39 mouse cellular contexts compared by ENCODE assay signal in the genomic region with DNA sequence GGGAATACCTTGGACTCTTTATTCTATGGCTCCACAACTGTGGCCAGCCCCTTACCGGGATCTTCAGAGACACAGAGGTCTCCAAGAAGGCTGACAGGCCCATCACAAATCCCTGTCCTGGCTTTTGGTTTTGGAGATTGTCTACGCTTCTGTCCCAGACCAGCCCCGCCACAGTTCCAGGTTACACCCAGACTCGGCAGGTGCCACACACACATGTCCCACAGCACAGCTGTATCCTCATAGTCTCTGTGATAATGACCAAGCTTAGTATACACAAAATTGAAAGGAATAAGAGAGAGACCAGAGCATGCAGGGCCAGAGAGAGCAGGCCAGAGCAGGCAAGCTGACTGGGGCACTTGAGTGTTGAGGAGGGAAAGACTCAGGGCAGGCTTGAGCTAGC. TPM values are rescaled to one million over a fixed set of nuclear protein-coding genes. Genes with fewer than 3 reads are reported as not detected.
"Had no signal": no experiment of that assay in that cellular context is flagged by ENCODE, and none has a peak within 500 bp of the region (broad histone marks: within the 10 kb centered on the region; RNA-seq: fewer than 3 reads in every experiment).

No protein-coding gene starts in this region.

- H3K4me2 ChIP-seq: forebrain, embryonic 15.5 days; heart, embryonic 12.5 days; hindbrain, embryonic 13.5 days; hindbrain, embryonic 15.5 days; kidney, embryonic 15.5 days; limb, embryonic 13.5 days; limb, embryonic 15.5 days; liver, embryonic 12.5 days had no signal

- H3K27ac ChIP-seq: forebrain, embryonic 15.5 days; hindbrain, embryonic 13.5 days; hindbrain, embryonic 15.5 days; hindbrain, postnatal 0 days; kidney, embryonic 15.5 days; kidney, postnatal 0 days; limb, embryonic 13.5 days; limb, embryonic 15.5 days; liver, embryonic 12.5 days had no signal

- H3K9me3 ChIP-seq: forebrain, embryonic 15.5 days; heart, embryonic 12.5 days; hindbrain, embryonic 13.5 days; hindbrain, embryonic 15.5 days; kidney, embryonic 15.5 days; limb, embryonic 13.5 days; limb, embryonic 15.5 days; liver, embryonic 12.5 days had no signal

- DNase-seq: forebrain, postnatal 0 days; gastrocnemius, postnatal 14 days; gastrocnemius, postnatal 36 days; heart, adult 18-20 months; heart, postnatal 10 days; heart, postnatal 36 days; kidney, adult 2 months; kidney, adult 9 months; kidney, postnatal 14 days; kidney, postnatal 36 days; layer of hippocampus, adult 9-11 months; layer of hippocampus, postnatal 36 days; left cerebral cortex, postnatal 4 days had no signal

- H3K4me1 ChIP-seq: forebrain, embryonic 15.5 days; heart, embryonic 12.5 days; hindbrain, embryonic 13.5 days; hindbrain, embryonic 15.5 days; kidney, embryonic 15.5 days; limb, embryonic 13.5 days; limb, embryonic 15.5 days; liver, embryonic 12.5 days had no signal

- ATAC-seq: forebrain, embryonic 15.5 days; forebrain, postnatal 0 days; hindbrain, postnatal 0 days; liver, embryonic 12.5 days had no signal

- H3K27me3 ChIP-seq: forebrain, embryonic 15.5 days; hindbrain, embryonic 13.5 days; hindbrain, embryonic 15.5 days; kidney, embryonic 15.5 days; limb, embryonic 15.5 days had no signal

- H3K9ac ChIP-seq: forebrain, embryonic 15.5 days; forebrain, postnatal 0 days; heart, embryonic 12.5 days; hindbrain, embryonic 13.5 days; hindbrain, embryonic 15.5 days; kidney, embryonic 15.5 days; limb, embryonic 13.5 days; limb, embryonic 15.5 days; liver, embryonic 12.5 days had no signal

- H3K36me3 ChIP-seq: forebrain, embryonic 15.5 days; heart, embryonic 12.5 days; hindbrain, embryonic 13.5 days; hindbrain, embryonic 15.5 days; kidney, embryonic 15.5 days; limb, embryonic 13.5 days; limb, embryonic 15.5 days; liver, embryonic 12.5 days had no signal

- H3K4me3 ChIP-seq: forebrain, embryonic 15.5 days; heart, embryonic 12.5 days; hindbrain, embryonic 13.5 days; hindbrain, embryonic 15.5 days; kidney, embryonic 15.5 days; limb, embryonic 13.5 days; limb, embryonic 15.5 days; liver, embryonic 12.5 days had no signal

RNA-seq across cellular contexts. Expression of gene Btnl6, which starts 0.6 kb away (rescaled TPM):
- total RNA-seq: forebrain, postnatal 0 days; gastrocnemius, adult 18-20 months; gastrocnemius, adult 8-10 months; gastrocnemius, postnatal 14 days; gastrocnemius, postnatal 36 days; heart, adult 18-20 months; heart, adult 8-10 months; heart, postnatal 10 days; heart, postnatal 36 days; hematopoietic stem cell, adult 5-6 weeks; hindbrain, postnatal 0 days; layer of hippocampus, adult 18-20 months; layer of hippocampus, adult 8-10 months; layer of hippocampus, postnatal 14 days; layer of hippocampus, postnatal 36 days; left cerebral cortex, adult 18-20 months; left cerebral cortex, adult 8-10 months; left cerebral cortex, postnatal 10 days; left cerebral cortex, postnatal 25 days; left cerebral cortex, postnatal 4 days; liver, adult 2 months had no signal
- polyA plus RNA-seq: forebrain, embryonic 15.5 days; forebrain, postnatal 0 days; gonadal fat pad, adult 2 months; heart, embryonic 12.5 days; heart, embryonic 14.5 days; hindbrain, embryonic 11.5 days; hindbrain, embryonic 13.5 days; hindbrain, embryonic 15.5 days; kidney, adult 2 months; kidney, embryonic 15.5 days; kidney, postnatal 0 days; limb, embryonic 11.5 days; limb, embryonic 13.5 days; limb, embryonic 15.5 days; liver, adult 2 months; liver, embryonic 12.5 days had no signal

RNA-seq across cellular contexts. Expression of gene Btnl4, which starts 40.7 kb away (rescaled TPM):
- total RNA-seq: forebrain, postnatal 0 days; gastrocnemius, adult 18-20 months; gastrocnemius, adult 8-10 months; gastrocnemius, postnatal 14 days; gastrocnemius, postnatal 36 days; heart, adult 18-20 months; heart, adult 8-10 months; heart, postnatal 10 days; heart, postnatal 36 days; hematopoietic stem cell, adult 5-6 weeks; hindbrain, postnatal 0 days; layer of hippocampus, adult 18-20 months; layer of hippocampus, adult 8-10 months; layer of hippocampus, postnatal 14 days; layer of hippocampus, postnatal 36 days; left cerebral cortex, adult 18-20 months; left cerebral cortex, adult 8-10 months; left cerebral cortex, postnatal 10 days; left cerebral cortex, postnatal 25 days; left cerebral cortex, postnatal 4 days had no signal
- polyA plus RNA-seq: forebrain, embryonic 15.5 days; forebrain, postnatal 0 days; gonadal fat pad, adult 2 months; heart, embryonic 12.5 days; heart, embryonic 14.5 days; hindbrain, embryonic 11.5 days; hindbrain, embryonic 13.5 days; hindbrain, embryonic 15.5 days; hindbrain, postnatal 0 days; kidney, adult 2 months; kidney, embryonic 15.5 days; kidney, postnatal 0 days; limb, embryonic 11.5 days; limb, embryonic 13.5 days; limb, embryonic 15.5 days; liver, adult 2 months; liver, embryonic 12.5 days had no signal
